Mouse (Mus musculus): ENCODE data around the gene Gm33815.
"Not testable (repeated sequence)": the region's sequence is repeated elsewhere in the genome, so short reads cannot be mapped to it uniquely, and the experiment has no call there.

Gm33815 gene

DNA sequence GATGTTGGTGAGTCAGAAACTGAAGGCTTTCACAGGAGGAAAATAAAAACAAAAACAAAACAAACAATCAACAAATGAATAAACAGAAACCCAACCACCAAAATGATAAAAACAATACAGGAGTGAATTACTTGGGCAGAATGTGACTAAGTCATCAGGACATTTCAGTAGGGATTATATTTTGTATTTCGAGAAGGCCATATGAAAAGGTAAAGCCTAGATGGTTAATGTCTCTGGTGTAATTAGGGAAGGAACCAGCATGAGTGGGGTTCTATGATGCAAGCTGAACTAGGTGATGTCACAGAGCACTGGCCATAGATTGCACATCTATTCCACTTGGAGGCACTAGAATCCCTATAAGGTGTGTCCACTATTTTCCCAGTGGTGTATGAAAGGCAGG is at the start of gene Gm33815:
Gene Gm33815, plus strand, starts transcription at position 301 of the 400 bp plus-strand sequence.
- not testable (repeated sequence) for DNase-seq (ENCODE audit: low spot score in 2 of 2)

All from thymus, postnatal 10 days (tissue).